Mouse (Mus musculus): ENCODE measurements around the gene Nudt16l1. TPM values are rescaled to one million over a fixed set of nuclear protein-coding genes. Genes with fewer than 3 reads are reported as not detected.

Gene Nudt16l1
- polyA plus RNA-seq, 1 experiment: 151 TPM

- TF ChIP-seq CTCF (IDR thresholded peaks at IDR 0.05; ENCODE audit: borderline replicate concordance, control insufficient read depth, extremely low read depth, insufficient read depth, low read length, poor library complexity): no peak
- no peak for TF ChIP-seq POLR2A (IDR thresholded peaks at IDR 0.05; ENCODE audit: control insufficient read depth, extremely low read depth, insufficient read depth, low read length, poor library complexity)
- H3K27ac ChIP-seq (ENCODE audit: control insufficient read depth, insufficient read depth, low read length): peak overlapping the region; percentile 20; the same call in 1 of the 2 replicates
- H3K4me1 ChIP-seq (replicated peaks; ENCODE audit: control insufficient read depth, insufficient read depth, low read length): peaks cover 11% of the 10 kb centered on the region
- H3K27me3 ChIP-seq (ENCODE audit: control insufficient read depth, insufficient read depth, low read length): no peaks in the 10 kb centered on the region
- H3K36me3 ChIP-seq (ENCODE audit: control insufficient read depth, insufficient read depth, low read length): no peaks in the 10 kb centered on the region
- WGBS: 52% methylated on average over 11 of the region's 11 CpGs
- no peak overlapping the region for H3K4me3 ChIP-seq (ENCODE audit: control insufficient read depth, insufficient read depth, low read length)
- DNase-seq: no peak
These were observed 25.4 kb upstream of the Nudt16l1 start for GRCm38 (mm10) chr16:4912907-4913782.

DNA sequence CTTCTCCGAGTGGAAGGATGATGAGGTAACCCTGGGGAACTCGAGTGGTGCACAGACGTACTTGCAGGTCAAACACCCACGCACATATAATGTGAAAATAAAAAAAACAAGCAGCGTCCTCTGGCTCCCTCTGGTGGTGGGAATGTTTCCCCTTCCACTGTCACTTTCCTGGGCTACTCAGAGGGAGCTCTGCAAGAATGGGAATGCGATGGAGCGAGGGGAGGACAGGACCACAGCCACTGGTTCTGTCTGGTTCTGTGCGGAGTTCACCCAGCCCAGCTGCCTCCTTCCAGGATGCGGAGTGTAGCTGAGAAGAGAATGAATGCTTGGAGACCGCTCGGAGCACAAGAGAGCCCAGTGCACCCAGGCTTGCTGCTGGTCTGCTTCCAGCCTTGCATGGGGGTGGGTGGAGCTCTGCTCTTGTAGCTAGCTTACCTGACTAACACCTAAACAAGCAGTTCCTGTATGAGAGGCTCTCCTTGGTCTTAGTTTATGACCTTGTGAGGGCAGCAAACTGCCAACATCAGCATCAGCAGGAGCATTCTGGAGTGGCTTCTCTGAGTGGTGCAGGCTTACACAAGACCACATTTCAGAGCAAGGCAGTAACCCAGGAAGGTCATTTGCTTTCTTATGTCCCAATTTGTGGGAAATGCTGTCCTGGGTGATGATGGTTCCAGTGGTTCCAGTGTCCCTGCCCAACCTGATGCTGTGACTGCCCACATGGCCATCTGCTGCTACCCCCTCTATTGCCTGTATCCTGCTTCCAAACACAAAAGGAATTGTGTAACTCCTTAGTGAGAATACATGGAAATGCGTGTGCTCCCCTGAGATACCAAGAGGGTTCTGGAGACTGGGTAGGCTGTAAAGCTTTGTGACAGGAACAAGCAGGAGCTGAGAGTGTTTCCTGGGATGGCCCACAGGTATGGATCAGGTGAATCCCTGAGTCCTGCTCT, 24.5 kb upstream of the Nudt16l1 start:
- no peaks in the 10 kb centered on the region for H3K27me3 ChIP-seq (ENCODE audit: control insufficient read depth, insufficient read depth, low read length)
- H3K36me3 ChIP-seq (ENCODE audit: control insufficient read depth, insufficient read depth, low read length): no peaks in the 10 kb centered on the region
- TF ChIP-seq CTCF (IDR thresholded peaks at IDR 0.05; ENCODE audit: borderline replicate concordance, control insufficient read depth, extremely low read depth, insufficient read depth, low read length, poor library complexity) (peak; percentile 49; the same call in 1 of the 2 replicates), POLR2A (IDR thresholded peaks at IDR 0.05; ENCODE audit: control insufficient read depth, extremely low read depth, insufficient read depth, low read length, poor library complexity) (no peak)
- 48% methylated on average over 12 of the region's 12 CpGs for WGBS
- no peak overlapping the region for H3K4me3 ChIP-seq (ENCODE audit: control insufficient read depth, insufficient read depth, low read length)
- H3K4me1 ChIP-seq (replicated peaks; ENCODE audit: control insufficient read depth, insufficient read depth, low read length): peaks cover 11% of the 10 kb centered on the region
- DNase-seq: peak; percentile 82
- H3K27ac ChIP-seq (ENCODE audit: control insufficient read depth, insufficient read depth, low read length): peak overlapping the region; percentile 20; the same call in 1 of the 2 replicates

- Histone ChIP-seq H3K27ac (ENCODE audit: control insufficient read depth, insufficient read depth, low read length) (no peak overlapping the region), H3K4me1 (replicated peaks; ENCODE audit: control insufficient read depth, insufficient read depth, low read length) (peaks cover 11% of the 10 kb centered on the region), H3K36me3 (ENCODE audit: control insufficient read depth, insufficient read depth, low read length) (no peaks in the 10 kb centered on the region), H3K27me3 (ENCODE audit: control insufficient read depth, insufficient read depth, low read length) (no peaks in the 10 kb centered on the region), H3K4me3 (ENCODE audit: control insufficient read depth, insufficient read depth, low read length) (no peak overlapping the region)
- DNase-seq: no peak
- WGBS: 88% methylated on average over 3 of the region's 3 CpGs
- TF ChIP-seq CTCF (IDR thresholded peaks at IDR 0.05; ENCODE audit: borderline replicate concordance, control insufficient read depth, extremely low read depth, insufficient read depth, low read length, poor library complexity): no peak
- TF ChIP-seq POLR2A (IDR thresholded peaks at IDR 0.05; ENCODE audit: control insufficient read depth, extremely low read depth, insufficient read depth, low read length, poor library complexity): no peak
These were observed 22.6 kb upstream of the Nudt16l1 start for GRCm38 (mm10) chr16:4915931-4916330.

- no peak overlapping the region for H3K27ac ChIP-seq (ENCODE audit: control insufficient read depth, insufficient read depth, low read length)
- no peak overlapping the region for H3K4me3 ChIP-seq (ENCODE audit: control insufficient read depth, insufficient read depth, low read length)
- no peaks in the 10 kb centered on the region for H3K27me3 ChIP-seq (ENCODE audit: control insufficient read depth, insufficient read depth, low read length)
- no peak for DNase-seq
- H3K36me3 ChIP-seq (ENCODE audit: control insufficient read depth, insufficient read depth, low read length): no peaks in the 10 kb centered on the region
- TF ChIP-seq CTCF (IDR thresholded peaks at IDR 0.05; ENCODE audit: borderline replicate concordance, control insufficient read depth, extremely low read depth, insufficient read depth, low read length, poor library complexity) (no peak), POLR2A (IDR thresholded peaks at IDR 0.05; ENCODE audit: control insufficient read depth, extremely low read depth, insufficient read depth, low read length, poor library complexity) (no peak)
- H3K4me1 ChIP-seq (replicated peaks; ENCODE audit: control insufficient read depth, insufficient read depth, low read length): peaks cover 11% of the 10 kb centered on the region
- WGBS: 95% methylated on average over 2 of the region's 2 CpGs
These were observed 22.0 kb upstream of the Nudt16l1 start for GRCm38 (mm10) chr16:4916608-4917007.

GRCm38 (mm10) chr16:4920556-4920955, 18.0 kb upstream of the Nudt16l1 start:
- no peak overlapping the region for H3K4me3 ChIP-seq (ENCODE audit: control insufficient read depth, insufficient read depth, low read length)
- no peak overlapping the region for H3K27ac ChIP-seq (ENCODE audit: control insufficient read depth, insufficient read depth, low read length)
- no peak for DNase-seq
- H3K36me3 ChIP-seq (ENCODE audit: control insufficient read depth, insufficient read depth, low read length): 0 out of 2 replicates have a peak, but pooled peaks cover 3% of the 10 kb centered on the region
- TF ChIP-seq POLR2A (IDR thresholded peaks at IDR 0.05; ENCODE audit: control insufficient read depth, extremely low read depth, insufficient read depth, low read length, poor library complexity) (no peak), CTCF (IDR thresholded peaks at IDR 0.05; ENCODE audit: borderline replicate concordance, control insufficient read depth, extremely low read depth, insufficient read depth, low read length, poor library complexity) (no peak)
- peaks cover 6% of the 10 kb centered on the region for H3K4me1 ChIP-seq (replicated peaks; ENCODE audit: control insufficient read depth, insufficient read depth, low read length)
- 70% methylated on average over 4 of the region's 4 CpGs for WGBS
- H3K27me3 ChIP-seq (ENCODE audit: control insufficient read depth, insufficient read depth, low read length): no peaks in the 10 kb centered on the region

GRCm38 (mm10) chr16:4922481-4922880, 16.1 kb upstream of the Nudt16l1 start:
- Histone ChIP-seq H3K27me3 (ENCODE audit: control insufficient read depth, insufficient read depth, low read length) (no peaks in the 10 kb centered on the region), H3K36me3 (ENCODE audit: control insufficient read depth, insufficient read depth, low read length) (0 out of 2 replicates have a peak, but pooled peaks cover 3% of the 10 kb centered on the region), H3K4me3 (ENCODE audit: control insufficient read depth, insufficient read depth, low read length) (no peak overlapping the region), H3K4me1 (replicated peaks; ENCODE audit: control insufficient read depth, insufficient read depth, low read length) (peaks cover 6% of the 10 kb centered on the region), H3K27ac (ENCODE audit: control insufficient read depth, insufficient read depth, low read length) (no peak overlapping the region)
- WGBS: 37% methylated on average over 6 of the region's 6 CpGs
- TF ChIP-seq POLR2A (IDR thresholded peaks at IDR 0.05; ENCODE audit: control insufficient read depth, extremely low read depth, insufficient read depth, low read length, poor library complexity) (no peak), CTCF (IDR thresholded peaks at IDR 0.05; ENCODE audit: borderline replicate concordance, control insufficient read depth, extremely low read depth, insufficient read depth, low read length, poor library complexity) (no peak)
- peak; percentile 37 for DNase-seq
